Mouse (Mus musculus): ENCODE results near the gene Cpt1a. TPM values are rescaled to one million over a fixed set of nuclear protein-coding genes. Genes with fewer than 3 reads are reported as not detected.

The Cpt1a gene
- total RNA-seq, 2 experiments from 2014 or later, result 126 to 144 TPM

DNA sequence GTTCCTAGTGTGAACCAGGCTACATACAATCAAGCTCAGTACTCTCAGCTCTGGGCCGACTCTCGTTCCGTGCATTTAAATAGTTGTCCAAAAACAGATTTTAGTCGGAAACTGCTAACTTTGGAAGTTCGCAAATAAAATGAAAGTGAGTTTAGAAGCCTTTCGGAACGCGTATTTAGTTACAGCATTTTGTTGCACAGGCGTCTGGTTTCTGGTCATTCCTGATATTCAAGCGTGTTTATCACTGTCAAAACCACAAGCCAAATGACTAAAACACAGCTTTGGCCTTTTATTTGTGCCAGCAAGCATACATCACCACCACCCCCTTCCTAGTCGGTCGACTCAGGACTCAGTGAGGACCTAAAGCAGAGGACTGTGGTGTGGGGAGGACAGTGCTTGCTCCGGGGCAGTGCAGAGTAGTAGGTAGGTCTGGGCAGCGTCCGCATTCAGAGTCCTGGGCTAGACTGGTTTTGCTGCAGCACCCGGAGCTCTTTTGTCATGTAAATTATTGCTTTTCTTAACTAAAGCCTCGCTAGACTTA, 2.2 kb downstream of the Cpt1a start:
- intact Hi-C loops (cut with DNase I), result loop anchor here (2.0 kb wide), 1 partner anchor 30 kb away; no protein-coding TSS in a partner anchor
- peak; percentile 44 to 59 for DNase-seq

DNA sequence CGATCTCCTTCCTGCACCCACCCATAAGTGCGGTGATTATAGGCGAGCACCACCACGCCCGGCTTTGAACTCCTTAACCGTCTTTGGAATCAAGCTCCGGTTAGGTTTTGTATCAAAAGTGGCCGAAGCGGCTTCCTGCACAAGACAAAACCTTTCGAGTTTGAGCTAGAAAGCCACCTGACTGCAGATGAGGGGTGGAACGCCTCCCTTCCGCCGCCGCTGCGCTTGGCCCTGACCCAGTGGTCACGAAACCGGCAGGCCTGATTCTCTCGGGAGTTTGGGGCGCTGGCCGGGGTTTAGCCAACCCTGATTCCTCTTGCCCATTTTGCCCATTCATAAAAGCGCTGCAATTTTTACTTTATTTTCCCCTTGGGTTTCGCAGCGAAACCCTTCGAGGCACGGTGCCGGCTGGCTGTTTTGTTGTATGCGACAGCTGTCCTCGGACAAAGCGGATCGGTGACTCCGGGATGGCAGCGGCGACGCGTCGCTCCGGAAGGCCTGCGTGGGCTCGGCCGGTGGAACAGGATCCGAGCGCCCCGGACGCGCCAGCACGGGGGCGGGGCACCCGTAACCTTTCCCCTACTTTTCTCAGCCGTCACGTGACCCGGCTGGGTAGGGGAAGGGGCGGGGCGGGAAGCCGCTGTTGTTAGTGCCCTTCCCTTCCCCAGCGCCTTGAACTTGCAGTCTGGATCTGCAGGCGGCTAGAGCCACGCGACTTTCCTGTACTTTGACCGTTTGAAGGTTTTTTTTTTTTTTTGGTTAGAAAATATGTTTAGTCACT, 3.0 kb downstream of the Cpt1a start:
- intact Hi-C loops (cut with DNase I), result loop anchor here (2.0 kb wide), 1 partner anchor 30 kb away; no protein-coding TSS in a partner anchor
- DNase-seq, result peak; percentile 96 to 97

DNA sequence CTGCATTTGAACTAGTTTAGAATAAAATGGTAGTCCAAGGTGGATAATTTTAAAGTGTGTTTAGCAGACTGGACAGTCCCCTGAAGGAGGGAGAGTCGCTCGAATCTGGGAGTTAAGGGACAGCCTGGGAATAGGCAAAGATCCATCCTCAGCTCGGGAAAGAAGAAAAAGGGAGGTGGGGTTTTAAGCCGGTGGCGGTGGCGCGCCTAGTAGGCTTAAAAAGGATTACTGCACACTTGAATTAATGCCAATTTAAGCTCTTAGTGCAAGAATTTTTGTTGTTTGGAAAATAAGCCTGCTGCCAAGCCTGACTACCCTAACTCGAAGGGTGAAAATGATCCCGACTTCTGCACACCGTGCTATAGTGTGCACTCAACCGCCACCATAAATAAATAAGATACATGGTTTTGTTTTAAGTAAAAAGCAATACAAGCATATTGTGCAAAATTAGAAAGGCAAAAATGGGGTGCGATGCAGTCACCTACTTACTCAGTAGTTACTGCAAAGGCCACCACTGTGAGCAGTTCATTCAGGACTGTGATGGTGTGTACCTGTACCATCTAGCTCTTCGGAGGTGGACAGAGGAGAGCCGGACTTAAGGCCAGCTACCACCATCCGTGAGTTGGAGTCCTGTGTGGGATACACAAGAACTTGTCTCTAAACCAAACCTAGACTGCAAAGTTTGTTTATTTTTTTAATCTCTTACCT, 3.8 kb downstream of the Cpt1a start:
- peak; percentile 38 to 59 for DNase-seq
- intact Hi-C loops (cut with DNase I), result loop anchor here (2.0 kb wide), 1 partner anchor 29 kb away; no protein-coding TSS in a partner anchor

DNA sequence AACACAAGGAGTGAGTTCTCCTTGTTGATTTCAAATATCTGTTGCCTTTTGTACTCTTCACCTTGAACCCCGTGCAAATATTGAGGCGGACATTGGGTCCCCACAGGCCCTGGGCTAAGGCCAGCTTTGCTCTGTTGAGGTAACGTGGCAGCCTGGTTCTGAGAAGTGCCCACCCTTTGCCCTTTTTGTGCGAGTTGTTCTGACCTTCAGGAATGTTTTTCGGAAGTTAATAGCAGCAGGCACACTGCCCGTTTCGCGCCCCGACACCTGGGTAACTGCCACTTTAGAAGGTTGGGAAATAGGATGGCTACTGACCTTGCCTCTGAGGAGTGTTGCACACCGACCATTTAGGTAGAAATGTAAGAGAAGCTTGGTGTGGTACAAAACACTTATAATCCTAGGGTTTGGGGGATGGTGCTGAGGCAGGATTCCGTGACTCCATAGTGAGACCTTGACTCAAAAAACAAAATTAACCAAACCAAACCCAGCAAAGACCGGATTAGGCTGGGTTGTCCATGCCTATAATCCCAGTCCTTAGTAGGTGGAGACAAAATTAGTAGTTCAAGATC, 4.4 kb downstream of the Cpt1a start:
- peak; percentile 57 to 62 for DNase-seq

DNA sequence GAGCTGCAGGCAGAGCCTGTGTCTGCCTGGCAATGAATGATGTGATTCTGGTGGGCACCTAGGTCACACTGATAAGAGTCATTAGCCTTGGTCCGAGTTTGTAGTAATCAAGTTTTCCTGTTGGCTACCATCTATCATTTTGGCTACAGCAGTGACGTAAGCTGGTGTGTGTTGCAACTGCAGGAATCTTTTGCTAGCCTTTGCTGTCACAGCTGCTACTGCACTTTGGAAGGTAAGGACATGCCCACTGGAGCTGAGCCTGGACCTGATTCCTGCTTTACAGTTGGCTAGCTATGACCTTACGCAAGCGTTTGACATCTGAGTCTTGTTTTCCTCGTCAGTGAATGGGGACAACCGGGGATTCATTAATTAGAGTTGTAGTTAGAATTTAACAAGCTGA, 11.1 kb downstream of the Cpt1a start:
- no peak for DNase-seq
- intact Hi-C loops (cut with DNase I), result no loop called here

More for the DNA sequence above, 4.4 kb downstream of the Cpt1a start:
- intact Hi-C loops (cut with DNase I), result no loop called here

DNA sequence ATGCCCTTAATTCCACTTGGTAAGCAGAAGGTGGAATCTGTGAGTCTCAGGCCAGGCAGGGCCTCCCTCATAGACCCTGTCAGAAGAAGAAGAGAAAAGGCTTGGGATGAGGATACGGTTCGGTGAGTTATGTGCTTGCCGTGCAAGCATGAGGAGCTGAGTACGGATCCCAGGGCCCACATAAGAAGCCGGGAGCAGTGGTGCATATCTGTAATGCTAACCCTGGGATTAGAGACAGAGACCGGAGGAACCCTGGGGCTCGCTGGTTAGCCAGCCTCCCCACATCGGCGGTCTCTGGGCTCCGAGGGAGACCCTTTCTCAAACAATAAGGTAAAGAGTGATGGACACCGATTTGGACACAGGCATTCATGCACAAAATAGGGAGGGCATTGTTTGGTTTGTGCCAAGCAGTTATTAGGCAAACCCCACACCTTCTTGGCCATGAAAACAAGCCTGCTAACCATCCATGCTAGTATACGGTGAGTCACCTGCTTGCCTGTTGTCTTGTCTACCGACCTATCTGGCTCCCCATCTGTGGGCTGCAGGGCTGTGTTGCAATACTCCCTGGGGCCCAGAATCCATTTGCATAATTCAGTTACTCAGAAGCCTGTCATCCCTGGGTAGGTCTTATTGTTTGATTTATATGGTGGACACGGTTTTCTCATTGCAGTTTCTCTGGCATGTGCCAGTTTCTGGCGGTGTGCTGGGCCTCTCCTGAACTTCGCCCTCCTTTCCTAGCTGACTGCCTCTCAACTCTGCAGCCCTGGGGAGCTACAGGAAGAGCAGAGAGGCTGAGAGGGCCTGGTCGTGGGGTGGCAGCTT, 11.8 kb downstream of the Cpt1a start:
- intact Hi-C loops (cut with DNase I), result no loop called here
- DNase-seq, result no peak

DNA sequence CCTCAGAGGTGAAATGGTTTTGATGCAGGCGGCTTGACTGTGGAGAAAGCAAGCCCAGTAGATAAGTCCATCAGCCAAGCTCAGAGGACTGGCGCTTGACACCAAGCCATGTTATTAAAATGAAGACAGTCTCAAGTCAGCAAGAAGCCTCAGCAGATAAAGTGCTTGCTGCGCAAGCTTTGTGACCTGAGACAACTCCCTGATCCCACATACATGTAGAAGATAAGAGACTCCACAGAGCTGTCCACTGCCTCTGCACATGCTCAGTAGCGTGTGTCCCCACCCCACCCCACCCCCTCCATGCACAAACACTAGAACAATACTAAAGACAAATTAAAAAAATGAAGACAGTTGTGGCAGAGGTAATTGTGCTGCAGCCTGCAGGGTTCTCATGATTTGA, 12.4 kb downstream of the Cpt1a start:
- DNase-seq, result no peak
- intact Hi-C loops (cut with DNase I), result no loop called here

DNA sequence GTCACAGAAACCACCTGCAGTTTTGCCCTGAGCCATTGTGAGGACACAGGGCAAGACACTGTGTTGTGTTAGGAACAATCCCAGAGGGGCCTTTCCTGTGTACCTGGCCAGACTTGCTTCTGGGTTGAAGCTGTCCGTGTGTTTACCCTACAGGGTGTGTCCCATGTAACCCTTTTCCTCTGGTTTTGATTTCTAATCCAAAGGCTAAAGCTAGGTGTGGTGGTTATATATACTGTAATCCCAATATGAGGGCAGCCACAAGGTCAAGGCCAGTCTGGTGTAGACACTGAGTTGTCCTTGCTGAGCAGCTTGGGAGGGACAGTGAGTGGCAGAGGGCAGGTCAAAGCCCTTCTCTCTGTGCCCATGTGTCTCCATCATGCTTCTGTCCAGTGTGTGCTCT, 13.8 kb downstream of the Cpt1a start:
- intact Hi-C loops (cut with DNase I), result no loop called here
- no peak for DNase-seq

DNA sequence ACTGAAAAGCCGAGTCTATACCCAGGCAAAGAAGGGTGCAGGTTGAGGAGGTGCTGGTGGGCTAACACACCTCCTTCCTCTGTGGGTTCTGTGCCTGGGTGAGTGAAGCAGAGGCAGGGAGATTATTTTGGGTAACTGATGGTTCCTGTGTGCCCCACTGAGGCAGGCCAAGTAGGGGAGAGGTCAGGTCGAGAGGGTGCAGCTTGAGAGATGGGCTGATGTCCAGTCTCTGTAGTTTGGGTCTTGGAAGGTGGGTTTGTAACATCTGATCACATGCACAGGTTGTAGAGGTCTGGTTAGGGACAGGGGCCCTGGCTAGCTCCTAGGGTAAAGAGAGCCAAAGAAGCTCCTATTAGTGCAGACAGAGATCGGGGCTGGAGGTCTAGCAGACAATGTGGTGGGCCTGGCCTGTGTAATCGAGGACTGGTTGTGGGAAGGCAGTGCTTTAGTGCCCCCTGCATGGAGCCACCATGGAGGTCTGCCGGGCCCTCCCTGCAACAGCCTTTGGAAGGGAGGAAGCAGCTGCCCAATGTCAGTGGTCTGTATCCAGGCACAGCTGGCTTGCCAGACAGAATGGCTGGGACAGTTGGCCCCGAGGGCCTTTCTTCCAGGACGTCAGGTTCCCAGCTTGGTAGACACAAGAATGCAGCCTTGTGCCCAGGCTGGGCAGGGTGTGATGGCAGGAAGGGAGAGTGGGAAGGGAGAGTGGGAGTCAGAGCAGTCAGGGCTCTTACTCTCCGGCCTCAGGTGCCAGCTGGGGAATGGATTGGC, 14.5 kb downstream of the Cpt1a start:
- DNase-seq, result peak; percentile 59

DNA sequence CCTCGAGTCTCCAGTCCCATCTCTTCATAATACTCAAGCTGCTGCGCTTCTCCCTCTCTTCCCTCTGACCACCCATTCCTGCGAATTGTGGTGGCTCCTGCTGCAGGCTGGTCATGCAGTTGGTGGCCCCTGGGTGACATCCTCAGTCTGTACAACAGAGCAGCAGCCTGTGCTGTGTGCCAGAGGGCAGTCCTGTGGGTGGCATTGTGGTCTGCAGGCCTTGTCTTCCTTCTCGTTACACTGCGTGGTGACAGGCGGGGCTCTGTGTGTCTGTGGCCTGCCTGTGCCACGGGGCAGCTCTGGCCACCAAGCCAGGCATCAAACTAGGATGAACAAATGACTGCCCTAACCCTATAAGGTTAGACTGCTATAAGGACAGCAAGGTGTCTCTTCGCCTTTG, 17.1 kb downstream of the Cpt1a start:
- no peak for DNase-seq

More for the DNA sequence above, 14.5 kb downstream of the Cpt1a start:
- intact Hi-C loops (cut with DNase I), result no loop called here

DNA sequence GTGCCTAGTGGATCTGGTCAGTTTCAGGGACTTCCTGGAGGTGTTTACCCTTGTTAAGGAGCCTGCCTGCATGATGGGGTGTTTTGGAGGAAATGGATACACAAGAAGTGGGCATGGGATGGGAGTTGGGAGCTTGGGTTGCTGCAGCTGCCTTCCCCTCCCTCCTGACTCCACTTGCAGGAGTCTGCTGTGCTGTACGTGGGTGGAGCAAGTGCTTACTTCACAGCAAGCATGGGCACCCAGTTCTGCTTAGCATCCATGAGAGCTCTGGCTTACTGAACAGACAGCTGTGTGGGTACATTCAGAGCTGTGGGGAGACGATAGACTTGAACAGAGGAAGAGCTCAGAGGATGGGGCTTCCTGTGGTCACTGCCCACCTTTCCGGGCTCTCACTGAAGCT, 18.9 kb downstream of the Cpt1a start:
- intact Hi-C loops (cut with DNase I), result no loop called here
- no peak for DNase-seq

More for the DNA sequence above, 17.1 kb downstream of the Cpt1a start:
- intact Hi-C loops (cut with DNase I), result no loop called here

DNA sequence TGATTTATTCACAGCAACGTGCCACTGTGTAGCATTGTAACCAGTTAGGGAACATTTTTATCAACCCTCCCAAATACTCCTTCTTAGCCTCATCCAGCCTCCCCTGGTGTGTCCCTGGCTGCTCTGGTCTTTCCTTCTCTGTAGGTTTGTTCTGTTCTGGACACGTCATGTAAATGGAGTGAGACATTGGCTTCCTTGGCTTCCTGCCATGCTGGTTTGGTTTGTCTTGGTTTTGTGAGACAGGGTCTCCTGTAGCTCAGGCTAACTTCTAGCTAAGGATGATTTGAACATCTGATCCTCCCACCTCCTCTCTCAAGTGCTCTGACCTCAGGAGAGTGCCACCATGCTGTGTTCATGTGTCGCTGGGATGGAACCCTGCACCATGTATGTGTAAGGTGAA, 21.8 kb downstream of the Cpt1a start:
- intact Hi-C loops (cut with DNase I), result no loop called here
- DNase-seq, result no peak

DNA sequence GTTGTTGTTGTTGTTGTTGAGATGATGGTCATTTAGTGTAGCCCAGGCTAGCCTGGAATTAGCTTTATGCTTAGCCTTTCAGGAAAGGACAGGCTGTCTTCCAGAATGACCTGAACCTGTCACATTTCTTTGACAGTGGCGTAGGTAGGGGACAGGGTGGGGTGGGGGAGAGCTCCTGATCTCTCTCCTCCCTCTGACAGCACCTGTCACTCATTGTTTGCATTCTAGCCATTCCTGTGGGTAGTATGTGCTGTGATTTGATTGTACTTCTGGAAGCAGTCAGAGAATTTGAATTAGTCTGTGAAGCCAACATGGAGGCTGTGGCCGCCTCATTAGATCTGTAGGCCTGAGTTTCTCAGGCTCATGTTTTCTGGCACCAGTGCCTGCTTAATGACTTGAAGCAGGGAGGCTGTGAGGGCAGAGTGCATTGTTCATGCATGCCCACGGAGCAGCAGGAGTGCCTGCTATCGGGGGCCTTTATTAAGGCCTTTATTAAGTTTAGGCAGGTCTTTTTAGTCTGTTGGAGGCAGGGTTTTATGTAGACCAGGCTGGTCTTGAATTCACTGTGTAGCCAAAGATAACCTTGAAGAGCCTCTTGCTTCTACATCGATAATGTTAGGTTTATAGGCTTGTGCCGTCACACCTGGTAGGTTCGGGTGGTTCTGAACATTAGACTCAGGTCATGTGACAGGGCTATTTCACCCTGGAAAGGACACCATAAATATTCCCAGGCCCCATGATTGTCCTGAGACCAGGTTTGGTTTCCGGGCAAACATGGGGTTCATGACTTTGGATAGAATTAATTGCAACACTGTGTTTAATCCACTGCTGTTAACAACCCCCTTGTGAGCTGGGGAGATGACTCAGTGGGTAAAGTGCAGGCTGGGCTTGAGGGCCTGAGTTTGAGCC, 22.8 kb downstream of the Cpt1a start:
- DNase-seq, result no peak

DNA sequence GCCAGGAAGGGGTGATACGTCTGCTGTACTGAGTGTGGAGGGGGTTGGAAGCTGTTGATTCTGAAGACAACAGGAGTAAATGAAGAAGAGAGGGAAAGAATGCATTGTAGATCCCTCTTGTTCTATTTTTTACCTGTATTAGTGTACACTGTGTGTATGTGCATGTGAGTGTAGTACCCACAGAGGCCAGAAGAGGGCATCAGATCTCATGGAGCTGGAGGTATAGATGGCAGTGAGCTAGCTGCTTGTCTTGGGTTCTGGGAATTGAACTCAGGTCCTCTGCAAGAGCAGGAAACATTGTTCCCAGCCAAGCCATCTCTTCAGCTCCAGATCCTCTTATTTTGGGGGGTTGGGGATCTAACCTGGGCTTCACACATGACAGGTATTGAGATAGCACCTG, 25.6 kb downstream of the Cpt1a start:
- intact Hi-C loops (cut with DNase I), result no loop called here
- DNase-seq, result no peak

More for the DNA sequence above, 22.8 kb downstream of the Cpt1a start:
- intact Hi-C loops (cut with DNase I), result no loop called here

DNA sequence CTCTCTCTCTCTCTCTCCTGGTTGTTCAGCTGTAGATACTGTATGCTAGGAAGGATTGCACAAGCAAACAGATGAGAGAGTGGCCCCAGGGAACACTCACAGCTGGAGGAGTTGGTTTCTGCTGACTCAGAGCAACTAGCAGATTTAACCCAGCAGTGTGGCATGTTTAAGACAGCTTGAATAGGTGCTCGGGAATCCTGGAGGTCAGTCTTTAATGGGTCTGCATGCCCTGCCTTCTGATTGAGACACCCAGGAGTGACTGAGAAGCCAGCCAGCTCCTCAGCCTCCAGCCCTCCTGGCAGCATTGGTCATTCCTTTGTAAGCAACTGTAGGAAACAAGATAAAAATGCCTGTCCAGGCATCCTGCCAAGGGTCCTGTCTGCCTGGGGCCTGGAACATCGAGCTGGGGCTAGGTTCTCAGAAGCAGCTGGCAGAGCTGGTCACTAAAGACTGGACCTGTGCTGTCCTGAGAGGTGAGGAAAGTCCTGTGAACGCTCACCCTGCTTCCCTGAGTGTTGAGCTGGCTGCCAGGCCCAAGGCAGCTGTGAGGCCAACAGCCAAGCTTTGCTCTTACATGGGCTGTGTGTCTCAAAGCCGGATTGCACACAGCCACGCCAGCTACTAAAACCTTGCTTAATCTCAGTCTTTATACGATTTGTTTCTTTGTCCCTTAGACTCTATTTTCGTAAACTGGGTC, 31.4 kb downstream of the Cpt1a start:
- intact Hi-C loops (cut with DNase I), result loop anchor here (2.0 kb wide), 1 partner anchor 29 kb away; no protein-coding TSS in a partner anchor
- peak; percentile 92 to 93 for DNase-seq

DNA sequence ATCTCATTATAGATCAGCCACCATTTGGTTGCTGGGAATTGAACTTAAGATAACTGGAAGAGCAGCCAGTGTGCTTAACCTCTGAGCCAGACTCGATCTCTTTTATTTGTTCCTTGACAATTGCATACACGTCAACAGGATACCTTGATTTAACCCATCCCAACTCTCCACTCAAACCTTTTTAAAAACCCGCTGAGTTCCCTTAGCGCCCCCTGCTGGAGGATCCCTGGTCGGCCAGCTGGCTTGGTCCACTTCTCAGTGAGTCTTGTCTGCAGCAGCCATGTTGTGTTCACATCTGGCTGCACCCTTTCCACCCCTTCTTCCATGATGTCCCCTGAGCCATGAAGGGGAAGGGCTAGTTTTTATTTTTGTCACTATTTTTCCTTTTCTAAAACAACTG, 33.0 kb downstream of the Cpt1a start:
- DNase-seq, result peak in 1 of 2 experiments; percentile 59
- intact Hi-C loops (cut with DNase I), result loop anchor here (2.0 to 5.0 kb wide), 2 partner anchors 30 to 63 kb away; no protein-coding TSS in a partner anchor

DNA sequence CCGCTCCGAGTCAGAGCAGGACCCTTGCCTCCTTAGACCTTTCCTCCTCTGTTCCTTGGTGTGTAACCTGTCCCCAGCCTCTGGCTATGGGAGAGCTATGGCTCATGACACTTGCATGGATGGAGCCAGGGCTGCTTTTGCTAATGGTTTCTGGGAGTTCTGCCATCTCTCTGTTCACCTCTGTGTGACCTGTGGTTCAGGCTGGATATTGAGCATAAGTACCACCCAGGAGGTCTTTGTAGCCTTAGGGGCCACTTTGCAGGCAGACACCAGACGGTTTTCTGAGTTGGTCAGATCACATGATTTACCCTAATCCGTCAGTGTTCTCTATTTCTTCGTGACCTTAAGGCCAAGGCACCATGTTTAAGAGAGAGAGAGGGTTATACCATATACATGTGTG, 34.4 kb downstream of the Cpt1a start:
- intact Hi-C loops (cut with DNase I), result loop anchor here (5.0 kb wide), 1 partner anchor 64 kb away; no protein-coding TSS in a partner anchor
- no peak for DNase-seq

DNA sequence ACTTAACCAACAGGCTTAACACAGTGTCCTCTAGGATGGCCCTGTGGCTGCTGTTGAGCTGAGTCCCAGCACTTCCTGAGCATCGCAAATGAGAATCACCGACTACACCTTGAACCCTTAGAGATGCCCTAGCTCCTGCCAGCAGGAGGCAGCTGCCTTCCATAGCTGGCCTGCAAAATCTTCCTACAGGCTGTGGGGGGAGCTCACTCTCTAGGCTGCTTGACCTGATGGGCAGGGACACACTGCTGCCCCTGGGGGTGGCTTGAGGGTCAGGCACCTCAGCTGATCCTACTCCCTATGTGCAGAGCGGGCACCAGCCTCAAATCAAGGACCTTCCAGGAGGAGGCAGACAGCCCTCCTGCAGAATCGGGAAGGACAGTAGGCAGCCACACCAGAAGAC, 35.5 kb downstream of the Cpt1a start:
- intact Hi-C loops (cut with DNase I), result loop anchor here (5.0 kb wide), 1 partner anchor 65 kb away; no protein-coding TSS in a partner anchor
- DNase-seq, result no peak
